Mouse (Mus musculus): ENCODE results near the gene Fam19a5.

Gene Fam19a5

DNA sequence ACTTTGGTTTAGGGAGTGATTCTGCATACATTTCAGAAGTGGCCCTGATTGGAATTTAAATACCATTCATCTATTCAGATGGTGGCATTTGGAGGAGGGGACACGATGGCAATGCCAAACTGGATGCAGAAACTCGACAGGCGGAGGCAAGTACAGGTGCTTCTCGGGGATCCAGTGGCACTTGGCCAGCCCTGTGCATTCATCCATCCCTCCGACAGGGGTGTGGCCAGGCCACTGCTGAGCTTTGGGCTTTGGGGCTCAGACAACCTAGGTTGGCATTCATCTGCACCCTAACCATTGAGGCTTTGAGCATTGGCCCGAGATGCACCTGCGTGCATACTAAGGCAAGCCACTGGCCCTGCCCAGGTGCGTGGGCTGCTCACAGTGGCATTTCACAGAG, 52.6 kb downstream of the Fam19a5 start:
- no peak for DNase-seq (ENCODE audit: low read depth, low spot score)

- DNase-seq (ENCODE audit: low read depth, low spot score) = no peak
Observed at GRCm38 (mm10) chr15:87597149-87597548, 53.0 kb downstream of the Fam19a5 start.

DNA sequence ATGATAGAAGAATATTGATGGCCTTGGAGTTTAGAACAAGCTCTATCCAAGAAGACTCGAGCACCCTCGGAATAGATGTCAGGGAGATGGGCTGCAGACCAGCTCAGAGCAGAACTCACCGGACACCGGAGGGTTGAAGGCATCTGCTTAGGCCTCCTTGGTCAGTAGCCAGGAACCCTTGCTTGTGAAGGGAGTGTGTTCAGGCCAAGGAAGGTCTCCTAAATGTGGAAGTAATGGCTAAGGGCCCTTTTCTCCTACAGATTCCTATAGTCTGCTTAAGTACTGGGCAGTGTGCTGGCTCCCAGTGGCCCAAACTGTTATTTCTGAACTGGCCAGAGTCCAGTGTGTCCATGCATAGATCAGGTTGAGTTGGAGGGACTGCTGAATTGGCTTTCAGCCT, 53.7 kb downstream of the Fam19a5 start:
- DNase-seq (ENCODE audit: low read depth, low spot score) = no peak

GRCm38 (mm10) chr15:87598636-87599035, 54.5 kb downstream of the Fam19a5 start:
- no peak for DNase-seq (ENCODE audit: low read depth, low spot score)

DNA sequence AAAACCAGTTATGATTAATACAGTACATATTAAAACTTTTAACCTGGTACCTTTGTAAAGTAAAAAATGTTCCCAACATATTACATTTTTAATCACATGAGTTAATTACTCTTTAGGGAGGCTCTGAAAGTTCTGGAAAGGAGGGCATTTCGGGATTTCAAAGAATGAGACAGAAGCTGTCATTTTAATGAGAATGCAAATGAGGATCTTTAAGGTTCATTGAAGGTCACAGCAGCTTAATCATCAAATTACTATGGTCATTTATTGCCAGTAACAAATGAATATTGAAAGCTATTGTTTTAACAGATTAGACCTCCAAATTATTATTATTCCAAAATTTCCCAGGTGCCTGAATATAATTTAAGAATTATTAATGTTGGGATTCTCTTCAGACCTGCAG, 59.2 kb downstream of the Fam19a5 start:
- DNase-seq (ENCODE audit: low read depth, low spot score) = no peak

GRCm38 (mm10) chr15:87605504-87606280, 61.6 kb downstream of the Fam19a5 start:
- no peak for DNase-seq (ENCODE audit: low read depth, low spot score)

- no peak for DNase-seq (ENCODE audit: low read depth, low spot score)
Observed at GRCm38 (mm10) chr15:87606702-87607101, 62.6 kb downstream of the Fam19a5 start.

DNA sequence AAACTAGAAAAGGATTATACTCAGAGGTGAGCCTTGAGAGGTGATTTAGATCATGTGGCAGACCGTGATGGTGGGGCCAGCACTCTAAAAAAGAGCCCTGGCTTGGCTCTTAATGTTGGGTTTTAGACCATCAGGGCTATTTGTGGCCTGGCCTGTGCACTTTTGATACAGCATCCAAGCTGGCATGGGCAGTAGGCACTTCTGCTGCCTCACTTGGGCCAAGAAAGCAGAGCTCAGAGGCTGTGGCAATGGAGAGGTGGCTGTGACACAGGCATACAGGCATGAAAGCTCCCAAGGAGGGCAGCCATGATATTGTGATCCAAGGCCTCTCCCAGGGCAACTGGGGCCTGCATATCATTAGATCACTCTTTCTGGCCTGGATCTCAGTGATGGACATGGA, 65.1 kb downstream of the Fam19a5 start:
- no peak for DNase-seq (ENCODE audit: low read depth, low spot score)

GRCm38 (mm10) chr15:87623966-87624609, 80.0 kb downstream of the Fam19a5 start:
- DNase-seq (ENCODE audit: low read depth, low spot score) = no peak

DNA sequence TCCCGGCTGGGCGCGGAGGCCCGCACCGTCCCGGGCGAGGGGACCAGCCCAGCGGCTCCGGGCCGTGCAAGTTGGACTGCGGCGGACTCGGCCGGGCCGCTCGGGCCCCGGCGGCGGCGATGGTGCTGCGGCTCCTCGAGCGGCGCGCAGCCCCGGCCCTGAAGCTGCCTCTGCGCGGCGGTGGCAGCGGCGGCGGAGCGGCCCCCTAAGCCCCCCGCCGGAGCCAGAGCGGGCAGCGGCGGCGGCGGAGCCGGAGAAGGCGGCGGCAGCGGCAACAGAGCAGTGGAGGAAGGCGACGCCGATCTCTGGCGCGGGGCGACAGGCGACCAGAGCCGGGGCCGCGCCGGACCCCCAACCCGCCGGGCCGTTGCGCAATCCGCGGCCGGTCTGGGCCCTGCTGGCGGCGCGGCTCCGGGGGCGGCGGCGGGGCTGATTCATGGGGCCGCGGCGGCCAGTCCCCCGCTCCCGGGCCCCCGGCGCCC, 80.6 kb downstream of the Fam19a5 start:
- no peak for DNase-seq (ENCODE audit: low read depth, low spot score)

DNA sequence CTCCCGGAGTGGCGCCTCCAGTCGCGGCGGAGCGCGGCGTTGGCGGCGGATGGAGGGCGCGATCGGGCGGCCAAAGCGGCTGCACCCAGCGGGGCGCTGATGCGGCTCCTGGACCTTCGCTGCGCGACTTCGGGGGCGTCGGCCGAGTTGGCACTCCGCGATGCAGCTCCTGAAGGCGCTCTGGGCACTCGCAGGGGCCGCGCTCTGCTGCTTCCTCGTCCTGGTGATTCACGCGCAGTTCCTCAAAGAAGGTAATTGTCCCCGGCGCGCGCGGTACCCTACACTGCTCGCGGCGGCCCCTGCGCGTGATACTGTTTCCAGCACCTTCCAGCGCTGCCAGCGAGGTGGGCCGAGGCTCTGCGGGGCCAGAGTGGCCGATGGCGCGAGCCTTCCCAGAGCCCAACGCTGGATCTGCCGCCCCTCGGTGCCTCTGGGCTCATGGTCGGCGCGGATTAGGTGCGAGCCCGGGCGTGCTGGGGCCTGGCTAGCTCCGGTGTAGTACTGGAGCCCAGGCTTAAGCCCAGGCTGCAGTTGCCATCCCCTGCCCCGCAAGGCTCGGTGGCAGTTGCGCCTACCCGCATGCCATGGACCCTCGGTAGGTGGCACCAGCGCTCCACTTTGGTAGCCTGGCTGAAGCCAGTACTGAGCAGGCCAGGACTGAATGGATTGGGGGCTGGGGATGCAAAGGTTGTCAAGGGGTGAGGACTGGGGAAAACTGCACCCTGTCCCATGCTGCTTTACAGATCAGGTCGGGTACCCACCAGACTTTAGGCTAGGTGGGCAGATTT, 81.3 kb downstream of the Fam19a5 start:
- DNase-seq (ENCODE audit: low read depth, low spot score) = no peak

- no peak for DNase-seq (ENCODE audit: low read depth, low spot score)
Observed at GRCm38 (mm10) chr15:87635272-87635671, 91.2 kb downstream of the Fam19a5 start.

DNA sequence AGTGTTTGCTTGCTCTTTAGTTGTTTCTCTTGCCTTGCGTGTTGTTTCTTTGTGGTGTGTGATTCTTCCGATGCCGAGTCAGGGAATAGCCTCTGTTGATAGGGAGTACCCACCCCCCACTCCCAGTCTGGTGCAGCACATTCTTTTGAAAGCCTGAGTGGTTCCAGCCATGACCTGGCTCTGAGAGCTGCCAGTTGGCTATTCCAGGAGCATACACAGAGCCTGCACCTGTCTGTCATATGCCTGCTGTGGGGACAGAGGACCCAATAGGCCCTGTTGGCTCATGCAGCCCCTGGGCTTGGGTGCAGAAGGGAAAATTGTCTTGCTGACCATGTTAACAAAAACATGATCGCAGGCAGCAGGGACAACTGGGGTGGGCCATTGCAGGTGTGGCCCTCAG, 92.3 kb downstream of the Fam19a5 start:
- DNase-seq (ENCODE audit: low read depth, low spot score) = no peak

DNA sequence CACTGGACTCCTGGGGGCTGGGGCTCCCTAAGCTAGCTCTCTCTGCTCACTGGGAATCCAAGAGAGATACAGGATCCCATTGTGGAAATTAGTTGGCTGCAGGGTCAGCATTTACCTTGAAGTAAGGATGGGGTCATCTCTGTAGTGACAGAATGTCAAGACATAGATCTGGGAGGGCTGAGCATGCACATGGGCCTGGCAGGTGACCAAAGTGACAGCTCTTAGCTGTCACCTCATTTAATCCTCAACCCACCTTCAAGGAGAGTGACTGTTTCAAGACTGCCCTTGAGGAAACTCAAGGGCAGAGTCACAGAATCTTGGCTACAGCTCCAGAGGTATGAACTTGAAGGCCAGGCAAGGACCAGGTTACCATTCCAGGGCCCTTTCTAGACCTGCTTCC, 93.1 kb downstream of the Fam19a5 start:
- no peak for DNase-seq (ENCODE audit: low read depth, low spot score)

DNA sequence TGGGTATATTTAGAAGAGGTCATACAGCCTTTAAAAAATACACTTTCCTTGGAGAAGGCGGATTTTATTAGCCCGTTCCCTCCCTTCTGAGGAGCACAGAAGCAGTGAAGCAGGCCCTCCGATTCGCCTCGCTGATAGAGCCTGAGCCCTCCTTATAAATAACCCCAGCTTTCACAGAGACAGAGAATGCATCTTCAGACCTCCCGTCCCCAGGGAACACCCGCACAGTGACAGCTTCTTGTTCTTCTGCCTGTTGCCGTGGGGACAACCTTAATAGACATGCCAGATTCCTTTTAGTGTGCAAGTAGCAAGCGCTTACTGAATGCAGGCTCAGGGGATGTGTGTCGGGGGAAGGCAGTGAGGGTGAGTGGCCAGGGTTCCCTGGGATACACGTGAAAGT, 94.2 kb downstream of the Fam19a5 start:
- no peak for DNase-seq (ENCODE audit: low read depth, low spot score)

- DNase-seq (ENCODE audit: low read depth, low spot score) = no peak
Observed at GRCm38 (mm10) chr15:87646313-87647061, 102.4 kb downstream of the Fam19a5 start.

DNA sequence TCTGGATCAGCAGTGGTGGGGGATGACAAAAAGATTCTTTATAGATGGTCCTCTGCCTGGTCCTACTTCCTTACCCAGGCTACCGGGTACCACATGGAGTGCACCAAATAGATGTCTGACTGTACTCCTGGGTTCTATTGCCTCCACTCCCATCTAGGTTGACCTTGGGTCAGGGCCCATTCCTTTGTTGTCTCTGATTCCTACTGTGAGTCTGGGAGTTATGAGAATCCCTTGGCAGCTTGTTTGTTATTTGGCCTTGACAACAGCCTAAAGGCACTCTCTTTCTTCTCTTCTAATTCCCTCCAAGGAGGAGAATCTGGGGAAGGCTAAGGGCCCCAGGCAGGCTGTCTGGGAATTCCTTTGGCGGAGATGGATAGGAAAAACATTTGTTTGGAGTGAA, 105.6 kb downstream of the Fam19a5 start:
- DNase-seq (ENCODE audit: low read depth, low spot score) = no peak

GRCm38 (mm10) chr15:87654551-87654950, 110.5 kb downstream of the Fam19a5 start:
- DNase-seq (ENCODE audit: low read depth, low spot score) = no peak

GRCm38 (mm10) chr15:87656496-87657155, 112.5 kb downstream of the Fam19a5 start:
- DNase-seq (ENCODE audit: low read depth, low spot score) = no peak

DNA sequence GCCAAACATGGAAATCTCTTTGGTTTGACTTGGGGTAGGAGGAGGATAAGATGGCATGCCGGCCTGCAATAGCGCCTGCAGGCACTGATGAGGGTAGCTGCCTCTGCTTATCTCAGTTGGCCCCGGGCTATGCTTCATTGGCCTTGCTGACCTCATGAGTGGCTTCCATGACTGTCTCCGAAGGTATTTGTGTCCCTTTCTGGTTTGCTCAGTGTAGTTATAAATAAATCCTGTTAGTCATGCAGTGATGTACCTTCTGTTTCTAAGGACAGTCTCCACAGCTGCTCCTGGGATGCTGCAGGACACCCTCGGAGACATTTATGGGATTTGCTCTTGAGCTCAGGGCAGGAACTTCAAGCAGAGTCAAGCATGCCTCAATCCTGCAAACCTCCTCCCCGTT, 115.6 kb downstream of the Fam19a5 start:
- DNase-seq (ENCODE audit: low read depth, low spot score) = no peak

- no peak for DNase-seq (ENCODE audit: low read depth, low spot score)
Observed at GRCm38 (mm10) chr15:87661954-87662353, 117.9 kb downstream of the Fam19a5 start.
